Mouse (Mus musculus): ENCODE results near the gene Btbd2. TPM values are rescaled to one million over a fixed set of nuclear protein-coding genes. Genes with fewer than 3 reads are reported as not detected.
"Not testable (repeated sequence)": the region's sequence is repeated elsewhere in the genome, so short reads cannot be mapped to it uniquely, and the experiment has no call there.

Btbd2 gene
- total and polyA plus RNA-seq, 2 experiments from 2014 or later: 36.7 to 92.2 TPM

GRCm38 (mm10) chr10:80650392-80650791 is 6.5 kb downstream of the Btbd2 start:
- TF ChIP-seq EP300 (IDR thresholded peaks at IDR 0.05; ENCODE audit: low read depth): no peak
- TF ChIP-seq CTCF (IDR thresholded peaks at IDR 0.05; ENCODE audit: low read depth): no peak
- Histone ChIP-seq H3K36me3 (replicated peaks; ENCODE audit: control insufficient read depth, insufficient read depth, low read length) (peaks cover 30% of the 10 kb centered on the region), H3K27ac (ENCODE audit: low read depth) (no peak overlapping the region), H3K9ac (replicated peaks; ENCODE audit: low read depth, low read length) (no peak overlapping the region), H3K27me3 (ENCODE audit: control insufficient read depth, insufficient read depth, low read length) (no peaks in the 10 kb centered on the region), H3K9me3 (replicated peaks; ENCODE audit: control insufficient read depth, low read length) (no peaks in the 10 kb centered on the region), H3K4me2 (ENCODE audit: low read depth, low read length) (no peak overlapping the region), H3K4me3 (ENCODE audit: low read depth, low read length) (no peak overlapping the region), H3K4me1 (ENCODE audit: control insufficient read depth, insufficient read depth) (peaks cover 6% of the 10 kb centered on the region)
- DNase-seq (ENCODE audit: low spot score) (no peak), ATAC-seq (ENCODE audit: insufficient read depth, low read depth) (no peak)
- 78% methylated on average over 10 of the region's 10 CpGs for WGBS

GRCm38 (mm10) chr10:80649910-80650309 is 7.0 kb downstream of the Btbd2 start:
- H3K9me3 ChIP-seq (replicated peaks; ENCODE audit: control insufficient read depth, low read length); DNase-seq (ENCODE audit: low spot score); H3K4me2 ChIP-seq (ENCODE audit: low read depth, low read length); ATAC-seq (ENCODE audit: insufficient read depth, low read depth); H3K4me1 ChIP-seq (ENCODE audit: control insufficient read depth, insufficient read depth); H3K27ac ChIP-seq (ENCODE audit: low read depth); H3K4me3 ChIP-seq (ENCODE audit: low read depth, low read length); H3K27me3 ChIP-seq (ENCODE audit: control insufficient read depth, insufficient read depth, low read length); H3K9ac ChIP-seq (replicated peaks; ENCODE audit: low read depth, low read length): not testable (repeated sequence)
- WGBS: 95% methylated on average over 6 of the region's 6 CpGs
- peaks cover 34% of the 10 kb centered on the region for H3K36me3 ChIP-seq (replicated peaks; ENCODE audit: control insufficient read depth, insufficient read depth, low read length)

GRCm38 (mm10) chr10:80646936-80647335 is 9.9 kb downstream of the Btbd2 start:
- 90% methylated on average over 10 of the region's 10 CpGs for WGBS
- TF ChIP-seq CTCF (IDR thresholded peaks at IDR 0.05; ENCODE audit: low read depth) (no peak), EP300 (IDR thresholded peaks at IDR 0.05; ENCODE audit: low read depth) (no peak)
- ATAC-seq (ENCODE audit: insufficient read depth, low read depth) (no peak), DNase-seq (ENCODE audit: low spot score) (no peak)
- Histone ChIP-seq H3K9me3 (replicated peaks; ENCODE audit: control insufficient read depth, low read length) (no peaks in the 10 kb centered on the region), H3K4me2 (ENCODE audit: low read depth, low read length) (no peak overlapping the region), H3K36me3 (replicated peaks; ENCODE audit: control insufficient read depth, insufficient read depth, low read length) (peaks cover 57% of the 10 kb centered on the region), H3K4me1 (ENCODE audit: control insufficient read depth, insufficient read depth) (no peaks in the 10 kb centered on the region), H3K4me3 (ENCODE audit: low read depth, low read length) (no peak overlapping the region), H3K27me3 (ENCODE audit: control insufficient read depth, insufficient read depth, low read length) (no peaks in the 10 kb centered on the region), H3K27ac (ENCODE audit: low read depth) (no peak overlapping the region), H3K9ac (replicated peaks; ENCODE audit: low read depth, low read length) (no peak overlapping the region)

- H3K9me3 ChIP-seq (replicated peaks; ENCODE audit: control insufficient read depth, low read length): no peaks in the 10 kb centered on the region
- H3K4me3 ChIP-seq (ENCODE audit: low read depth, low read length): no peak overlapping the region
- ATAC-seq (ENCODE audit: insufficient read depth, low read depth) (no peak), DNase-seq (ENCODE audit: low spot score) (no peak)
- peaks cover 64% of the 10 kb centered on the region for H3K36me3 ChIP-seq (replicated peaks; ENCODE audit: control insufficient read depth, insufficient read depth, low read length)
- no peaks in the 10 kb centered on the region for H3K27me3 ChIP-seq (ENCODE audit: control insufficient read depth, insufficient read depth, low read length)
- TF ChIP-seq CTCF (IDR thresholded peaks at IDR 0.05; ENCODE audit: low read depth) (no peak), EP300 (IDR thresholded peaks at IDR 0.05; ENCODE audit: low read depth) (no peak)
- H3K4me1 ChIP-seq (ENCODE audit: control insufficient read depth, insufficient read depth): peaks cover 3% of the 10 kb centered on the region; the same call in 1 of the 2 replicates
- H3K27ac ChIP-seq (ENCODE audit: low read depth): no peak overlapping the region
- 81% methylated on average over 6 of the region's 6 CpGs for WGBS
- no peak overlapping the region for H3K4me2 ChIP-seq (ENCODE audit: low read depth, low read length)
- no peak overlapping the region for H3K9ac ChIP-seq (replicated peaks; ENCODE audit: low read depth, low read length)
These were observed 21.5 kb downstream of the Btbd2 start for GRCm38 (mm10) chr10:80635345-80635744.

- Histone ChIP-seq H3K36me3 (replicated peaks; ENCODE audit: control insufficient read depth, insufficient read depth, low read length) (peaks cover under 1% of the 10 kb centered on the region; the same call in 1 of the 2 replicates), H3K27ac (ENCODE audit: low read depth) (no peak overlapping the region), H3K4me3 (ENCODE audit: low read depth, low read length) (no peak overlapping the region), H3K4me1 (ENCODE audit: control insufficient read depth, insufficient read depth) (peaks cover 36% of the 10 kb centered on the region), H3K4me2 (ENCODE audit: low read depth, low read length) (no peak overlapping the region), H3K9ac (replicated peaks; ENCODE audit: low read depth, low read length) (no peak overlapping the region), H3K27me3 (ENCODE audit: control insufficient read depth, insufficient read depth, low read length) (no peaks in the 10 kb centered on the region), H3K9me3 (replicated peaks; ENCODE audit: control insufficient read depth, low read length) (no peaks in the 10 kb centered on the region)
- DNase-seq (ENCODE audit: low spot score) (no peak), ATAC-seq (ENCODE audit: insufficient read depth, low read depth) (no peak)
- TF ChIP-seq CTCF (IDR thresholded peaks at IDR 0.05; ENCODE audit: low read depth) (no peak), EP300 (IDR thresholded peaks at IDR 0.05; ENCODE audit: low read depth) (no peak)
- WGBS: 66% methylated on average over 9 of the region's 9 CpGs
These were observed 27.9 kb downstream of the Btbd2 start for GRCm38 (mm10) chr10:80628925-80629324.

GRCm38 (mm10) chr10:80627685-80628084 is 29.2 kb downstream of the Btbd2 start:
- DNase-seq (ENCODE audit: low spot score) (peak; percentile 16), ATAC-seq (ENCODE audit: insufficient read depth, low read depth) (peak; percentile 15; the same call in 1 of the 2 replicates)
- Histone ChIP-seq H3K36me3 (replicated peaks; ENCODE audit: control insufficient read depth, insufficient read depth, low read length) (no peaks in the 10 kb centered on the region; the same call in 1 of the 2 replicates), H3K4me2 (ENCODE audit: low read depth, low read length) (no peak overlapping the region), H3K4me1 (ENCODE audit: control insufficient read depth, insufficient read depth) (peaks cover 42% of the 10 kb centered on the region), H3K4me3 (ENCODE audit: low read depth, low read length) (no peak overlapping the region), H3K9ac (replicated peaks; ENCODE audit: low read depth, low read length) (no peak overlapping the region), H3K27ac (ENCODE audit: low read depth) (no peak overlapping the region), H3K9me3 (replicated peaks; ENCODE audit: control insufficient read depth, low read length) (no peaks in the 10 kb centered on the region), H3K27me3 (ENCODE audit: control insufficient read depth, insufficient read depth, low read length) (no peaks in the 10 kb centered on the region)
- TF ChIP-seq CTCF (IDR thresholded peaks at IDR 0.05; ENCODE audit: low read depth) (no peak), EP300 (IDR thresholded peaks at IDR 0.05; ENCODE audit: low read depth) (no peak)
- WGBS: 22% methylated on average over 2 of the region's 2 CpGs

Measured in heart, postnatal 0 days (tissue).